Mouse (Mus musculus): ENCODE measurements around the gene 4931409K22Rik. TPM values are rescaled to one million over a fixed set of nuclear protein-coding genes. Genes with fewer than 3 reads are reported as not detected.

4931409K22Rik gene
- polyA plus RNA-seq, 1 experiment = not detected

GRCm38 (mm10) chr5:24603431-24604010 lies 46.9 kb upstream of the 4931409K22Rik start:
- H3K9me3 ChIP-seq (replicated peaks; ENCODE audit: control insufficient read depth, insufficient read depth, low read length, poor library complexity, severe bottlenecking) = no peaks in the 10 kb centered on the region
- no peaks in the 10 kb centered on the region for H3K36me3 ChIP-seq (ENCODE audit: control insufficient read depth, insufficient read depth, low read length, poor library complexity, severe bottlenecking)
- H3K4me3 ChIP-seq (ENCODE audit: low read depth, low read length) = no peak overlapping the region
- no peak overlapping the region for H3K9ac ChIP-seq (ENCODE audit: low read depth, poor library complexity, severe bottlenecking)
- no peaks in the 10 kb centered on the region for H3K4me1 ChIP-seq (ENCODE audit: control insufficient read depth, insufficient read depth, low read length)
- H3K27me3 ChIP-seq (ENCODE audit: control insufficient read depth, insufficient read depth, low read length, poor library complexity, severe bottlenecking) = peaks cover 10% of the 10 kb centered on the region
- TF ChIP-seq POLR2A (IDR thresholded peaks at IDR 0.05; ENCODE audit: insufficient read depth, low read length) = no peak
- no peak for TF ChIP-seq CTCF (IDR thresholded peaks at IDR 0.05; ENCODE audit: low read depth, low read length)
- no peak for TF ChIP-seq EP300 (IDR thresholded peaks at IDR 0.05; ENCODE audit: insufficient read depth, low read depth, low read length)
- no peak overlapping the region for H3K27ac ChIP-seq (ENCODE audit: insufficient read depth, low read length)

DNA sequence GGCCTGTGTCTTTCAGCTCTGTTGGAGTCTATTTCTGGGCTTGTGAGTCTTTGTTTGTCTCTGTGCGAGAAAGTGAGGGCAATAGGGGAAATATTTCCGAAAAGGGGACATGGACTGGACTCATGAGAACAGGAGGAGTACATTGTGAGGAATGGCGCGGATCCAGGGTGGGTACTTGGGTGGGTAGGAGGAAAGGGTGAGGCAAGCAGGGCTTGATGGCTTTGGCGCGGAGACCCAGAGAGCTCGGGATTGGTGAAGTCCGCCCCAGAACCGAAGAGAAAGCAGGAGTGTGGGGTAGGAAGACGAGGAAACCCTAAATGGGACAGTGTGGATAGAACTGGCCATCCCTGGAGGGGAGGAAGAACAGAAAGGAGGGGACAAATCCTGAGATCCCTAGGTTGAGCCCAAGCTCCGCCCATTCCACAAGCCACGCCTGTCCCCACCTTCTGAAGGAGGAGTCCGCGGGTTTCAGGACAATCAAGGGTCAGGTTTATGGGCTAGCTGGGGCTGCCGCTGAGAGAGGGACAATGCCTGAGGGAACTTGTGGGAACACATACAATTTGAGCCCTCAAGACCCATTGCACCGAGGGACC lies 46.2 kb upstream of the 4931409K22Rik start:
- Histone ChIP-seq H3K27me3 (ENCODE audit: control insufficient read depth, insufficient read depth, low read length, poor library complexity, severe bottlenecking) (peaks cover 12% of the 10 kb centered on the region), H3K4me1 (ENCODE audit: control insufficient read depth, insufficient read depth, low read length) (no peaks in the 10 kb centered on the region), H3K9me3 (replicated peaks; ENCODE audit: control insufficient read depth, insufficient read depth, low read length, poor library complexity, severe bottlenecking) (no peaks in the 10 kb centered on the region), H3K9ac (ENCODE audit: low read depth, poor library complexity, severe bottlenecking) (peak overlapping the region; percentile 85), H3K36me3 (ENCODE audit: control insufficient read depth, insufficient read depth, low read length, poor library complexity, severe bottlenecking) (no peaks in the 10 kb centered on the region), H3K27ac (ENCODE audit: insufficient read depth, low read length) (no peak overlapping the region), H3K4me3 (ENCODE audit: low read depth, low read length) (peak overlapping the region; percentile 70)
- TF ChIP-seq POLR2A (IDR thresholded peaks at IDR 0.05; ENCODE audit: insufficient read depth, low read length) (no peak), CTCF (IDR thresholded peaks at IDR 0.05; ENCODE audit: low read depth, low read length) (no peak), EP300 (IDR thresholded peaks at IDR 0.05; ENCODE audit: insufficient read depth, low read depth, low read length) (no peak)

GRCm38 (mm10) chr5:24601911-24602750 lies 45.5 kb upstream of the 4931409K22Rik start:
- H3K27ac ChIP-seq (ENCODE audit: insufficient read depth, low read length) = no peak overlapping the region
- H3K36me3 ChIP-seq (ENCODE audit: control insufficient read depth, insufficient read depth, low read length, poor library complexity, severe bottlenecking) = no peaks in the 10 kb centered on the region
- no peaks in the 10 kb centered on the region for H3K9me3 ChIP-seq (replicated peaks; ENCODE audit: control insufficient read depth, insufficient read depth, low read length, poor library complexity, severe bottlenecking)
- peak overlapping the region; percentile 85 for H3K9ac ChIP-seq (ENCODE audit: low read depth, poor library complexity, severe bottlenecking)
- TF ChIP-seq CTCF (IDR thresholded peaks at IDR 0.05; ENCODE audit: low read depth, low read length) (no peak), POLR2A (IDR thresholded peaks at IDR 0.05; ENCODE audit: insufficient read depth, low read length) (no peak), EP300 (IDR thresholded peaks at IDR 0.05; ENCODE audit: insufficient read depth, low read depth, low read length) (no peak)
- H3K27me3 ChIP-seq (ENCODE audit: control insufficient read depth, insufficient read depth, low read length, poor library complexity, severe bottlenecking) = peaks cover 12% of the 10 kb centered on the region
- H3K4me1 ChIP-seq (ENCODE audit: control insufficient read depth, insufficient read depth, low read length) = no peaks in the 10 kb centered on the region
- H3K4me3 ChIP-seq (ENCODE audit: low read depth, low read length) = peak overlapping the region; percentile 70

- peak overlapping the region; percentile 85 for H3K9ac ChIP-seq (ENCODE audit: low read depth, poor library complexity, severe bottlenecking)
- no peaks in the 10 kb centered on the region for H3K36me3 ChIP-seq (ENCODE audit: control insufficient read depth, insufficient read depth, low read length, poor library complexity, severe bottlenecking)
- peaks cover 12% of the 10 kb centered on the region for H3K27me3 ChIP-seq (ENCODE audit: control insufficient read depth, insufficient read depth, low read length, poor library complexity, severe bottlenecking)
- no peak overlapping the region for H3K27ac ChIP-seq (ENCODE audit: insufficient read depth, low read length)
- no peaks in the 10 kb centered on the region for H3K9me3 ChIP-seq (replicated peaks; ENCODE audit: control insufficient read depth, insufficient read depth, low read length, poor library complexity, severe bottlenecking)
- peak overlapping the region; percentile 58 for H3K4me3 ChIP-seq (ENCODE audit: low read depth, low read length)
- TF ChIP-seq POLR2A (IDR thresholded peaks at IDR 0.05; ENCODE audit: insufficient read depth, low read length) (no peak), CTCF (IDR thresholded peaks at IDR 0.05; ENCODE audit: low read depth, low read length) (no peak), EP300 (IDR thresholded peaks at IDR 0.05; ENCODE audit: insufficient read depth, low read depth, low read length) (no peak)
- no peaks in the 10 kb centered on the region for H3K4me1 ChIP-seq (ENCODE audit: control insufficient read depth, insufficient read depth, low read length)
These were observed 44.6 kb upstream of the 4931409K22Rik start for GRCm38 (mm10) chr5:24601071-24601835.

GRCm38 (mm10) chr5:24600236-24600635 lies 43.6 kb upstream of the 4931409K22Rik start:
- Histone ChIP-seq H3K27me3 (ENCODE audit: control insufficient read depth, insufficient read depth, low read length, poor library complexity, severe bottlenecking) (peaks cover 12% of the 10 kb centered on the region), H3K36me3 (ENCODE audit: control insufficient read depth, insufficient read depth, low read length, poor library complexity, severe bottlenecking) (no peaks in the 10 kb centered on the region), H3K9me3 (replicated peaks; ENCODE audit: control insufficient read depth, insufficient read depth, low read length, poor library complexity, severe bottlenecking) (no peaks in the 10 kb centered on the region), H3K4me3 (ENCODE audit: low read depth, low read length) (no peak overlapping the region), H3K27ac (ENCODE audit: insufficient read depth, low read length) (no peak overlapping the region), H3K4me1 (ENCODE audit: control insufficient read depth, insufficient read depth, low read length) (no peaks in the 10 kb centered on the region), H3K9ac (ENCODE audit: low read depth, poor library complexity, severe bottlenecking) (no peak overlapping the region)
- TF ChIP-seq POLR2A (IDR thresholded peaks at IDR 0.05; ENCODE audit: insufficient read depth, low read length) = no peak
- no peak for TF ChIP-seq EP300 (IDR thresholded peaks at IDR 0.05; ENCODE audit: insufficient read depth, low read depth, low read length)
- no peak for TF ChIP-seq CTCF (IDR thresholded peaks at IDR 0.05; ENCODE audit: low read depth, low read length)
